Mouse (Mus musculus): ENCODE results near the gene Eif4g3. TPM values are rescaled to one million over a fixed set of nuclear protein-coding genes. Genes with fewer than 3 reads are reported as not detected.

Gene Eif4g3
- polyA plus RNA-seq, 1 experiment from 2014 or later = 49.5 TPM

- Histone ChIP-seq H3K4me2 (peak overlapping the region; percentile 64), H3K9ac (replicated peaks) (peak overlapping the region; percentile 99), H3K4me3 (replicated peaks) (peak overlapping the region; percentile 94), H3K27ac (replicated peaks) (peak overlapping the region; percentile 96), H3K27me3 (replicated peaks) (no peaks in the 10 kb centered on the region), H3K36me3 (peaks cover 5% of the 10 kb centered on the region), H3K9me3 (replicated peaks) (no peaks in the 10 kb centered on the region), H3K4me1 (peaks cover 36% of the 10 kb centered on the region)
- peak; percentile 93 for ATAC-seq (ENCODE audit: low FRiP score)
- WGBS = under 1% methylated on average over 56 of the region's 59 CpGs
Observed at GRCm38 (mm10) chr4:137993291-137993758, 503 bp downstream of the Eif4g3 start.

DNA sequence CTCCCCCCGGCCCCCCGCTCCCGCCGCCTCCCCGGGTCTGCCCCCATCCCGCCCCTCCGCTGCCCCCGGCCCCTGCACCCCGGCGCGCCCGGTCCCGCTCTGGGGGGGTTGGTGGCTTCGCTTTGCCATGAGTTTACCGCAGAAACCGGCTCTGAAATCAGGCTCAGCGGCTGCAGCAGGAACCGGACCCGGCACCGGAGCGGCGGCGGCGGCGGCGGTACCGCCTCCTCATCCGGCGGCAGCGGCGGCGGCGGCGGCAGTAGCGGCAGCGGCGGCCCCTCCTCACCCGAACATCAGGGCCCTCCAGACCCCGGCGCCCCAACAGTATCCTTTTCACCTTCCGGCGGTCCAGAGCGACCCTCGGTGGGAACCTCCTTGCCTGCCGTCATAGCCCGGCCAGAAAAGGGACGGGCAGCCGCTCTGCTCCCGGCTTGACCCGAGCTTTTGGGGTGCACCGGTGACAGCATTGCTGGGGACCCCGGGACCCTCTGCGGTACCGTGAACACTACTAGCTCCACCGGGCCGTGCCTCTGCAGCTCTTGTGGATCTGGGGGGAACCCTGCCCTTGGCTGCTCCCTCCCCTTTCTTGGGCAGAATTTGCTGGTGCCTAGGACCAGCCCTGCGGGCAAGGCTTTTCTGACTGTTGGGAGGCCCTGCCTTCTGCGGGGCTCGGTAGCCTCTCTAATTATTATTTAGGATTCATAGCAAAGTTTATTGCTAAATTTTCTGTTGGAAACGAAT is 1.2 kb downstream of the Eif4g3 start:
- Histone ChIP-seq H3K9ac (replicated peaks) (peak overlapping the region; percentile 99), H3K27ac (replicated peaks) (peak overlapping the region; percentile 96), H3K4me2 (peak overlapping the region; percentile 64), H3K4me3 (replicated peaks) (peak overlapping the region; percentile 94), H3K27me3 (replicated peaks) (no peaks in the 10 kb centered on the region), H3K36me3 (peaks cover 11% of the 10 kb centered on the region), H3K4me1 (peaks cover 38% of the 10 kb centered on the region), H3K9me3 (replicated peaks) (no peaks in the 10 kb centered on the region)
- 1% methylated on average over 56 of the region's 60 CpGs for WGBS
- peak; percentile 18 for ATAC-seq (ENCODE audit: low FRiP score)

DNA sequence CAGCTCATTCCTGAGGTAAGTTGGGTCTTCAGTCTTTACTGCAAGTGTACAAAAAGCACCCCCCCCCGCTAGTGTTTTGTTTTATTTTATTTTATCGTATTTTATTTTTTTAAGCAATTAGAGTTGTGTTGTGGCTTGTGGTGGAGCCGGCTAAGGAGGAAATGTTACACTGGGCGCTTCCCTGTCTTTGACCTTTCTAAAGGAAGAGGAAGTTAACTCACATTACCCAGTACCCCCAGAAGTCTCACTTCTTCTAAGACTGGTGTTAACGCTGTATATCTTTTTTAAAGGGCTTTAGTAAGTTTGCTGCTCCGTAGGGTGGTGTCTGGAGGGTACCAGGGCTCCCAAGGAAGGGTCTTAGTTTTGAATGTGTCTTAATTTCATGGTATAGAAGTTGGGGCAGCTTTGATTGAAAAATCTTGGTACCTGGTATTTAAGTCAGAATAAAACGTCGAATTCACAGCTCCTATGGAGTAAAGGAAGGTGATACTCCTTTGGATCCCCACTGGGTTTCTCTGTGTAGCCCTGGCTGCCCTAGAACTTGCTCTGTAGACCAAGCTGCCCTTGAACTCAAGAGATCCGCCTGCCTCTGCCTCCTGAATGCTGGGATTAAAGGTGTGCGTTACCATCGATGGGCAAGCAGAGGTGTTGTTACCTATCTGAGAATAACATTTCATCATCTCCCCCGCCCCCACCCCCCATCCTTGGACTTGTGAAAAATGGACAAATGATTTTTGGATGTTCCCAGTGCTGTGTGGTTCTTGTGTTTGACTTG is 1.9 kb downstream of the Eif4g3 start:
- Histone ChIP-seq H3K27me3 (replicated peaks) (no peaks in the 10 kb centered on the region), H3K4me3 (replicated peaks) (peak overlapping the region; percentile 94), H3K4me2 (peak overlapping the region; percentile 64), H3K4me1 (peaks cover 38% of the 10 kb centered on the region), H3K9me3 (replicated peaks) (no peaks in the 10 kb centered on the region), H3K27ac (replicated peaks) (peak overlapping the region; percentile 96; the same call in 1 of the 2 replicates), H3K36me3 (peaks cover 18% of the 10 kb centered on the region), H3K9ac (replicated peaks) (peak overlapping the region; percentile 99)
- WGBS = 44% methylated on average over 12 of the region's 12 CpGs
- ATAC-seq (ENCODE audit: low FRiP score) = no peak

DNA sequence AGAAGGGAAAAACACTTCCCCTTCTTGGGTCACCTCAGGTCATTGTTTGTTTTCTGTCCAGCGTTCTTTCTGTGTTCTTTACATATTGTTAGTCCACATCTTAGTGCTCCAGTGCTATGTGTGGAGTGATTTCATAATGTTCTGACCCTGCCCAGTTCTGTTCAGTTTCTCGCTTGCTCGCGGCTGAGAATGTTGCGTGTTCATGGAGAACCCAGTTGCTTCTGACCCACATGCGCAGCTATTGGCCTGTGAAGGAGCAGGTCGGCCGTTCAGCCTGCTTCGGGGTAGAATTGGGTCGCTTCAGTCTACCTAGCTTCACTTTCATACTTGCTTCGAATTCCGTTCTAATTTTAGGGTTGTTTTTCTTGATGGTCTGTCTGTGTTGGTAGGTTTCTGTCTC is 2.6 kb downstream of the Eif4g3 start:
- Histone ChIP-seq H3K9me3 (replicated peaks) (no peaks in the 10 kb centered on the region), H3K4me3 (replicated peaks) (peak overlapping the region; percentile 94), H3K36me3 (peaks cover 18% of the 10 kb centered on the region), H3K27ac (replicated peaks) (no peak overlapping the region; the same call in 1 of the 2 replicates), H3K9ac (replicated peaks) (peak overlapping the region; percentile 32), H3K4me1 (peaks cover 42% of the 10 kb centered on the region), H3K27me3 (replicated peaks) (no peaks in the 10 kb centered on the region), H3K4me2 (peak overlapping the region; percentile 64)
- WGBS = 66% methylated on average over 12 of the region's 12 CpGs
- ATAC-seq (ENCODE audit: low FRiP score) = no peak

- H3K4me1 ChIP-seq = peaks cover 42% of the 10 kb centered on the region
Observed at GRCm38 (mm10) chr4:137998232-137998631, 5.4 kb downstream of the Eif4g3 start.

GRCm38 (mm10) chr4:138000682-138001081 is 7.9 kb downstream of the Eif4g3 start:
- WGBS = 30% methylated on average over 7 of the region's 7 CpGs
- Histone ChIP-seq H3K27ac (replicated peaks) (peak overlapping the region; percentile 33; the same call in 1 of the 2 replicates), H3K27me3 (replicated peaks) (no peaks in the 10 kb centered on the region), H3K36me3 (peaks cover 26% of the 10 kb centered on the region), H3K9me3 (replicated peaks) (no peaks in the 10 kb centered on the region), H3K4me1 (peaks cover 31% of the 10 kb centered on the region), H3K4me3 (replicated peaks) (no peak overlapping the region), H3K9ac (replicated peaks) (no peak overlapping the region), H3K4me2 (no peak overlapping the region)
- no peak for ATAC-seq (ENCODE audit: low FRiP score)

More at GRCm38 (mm10) chr4:137998232-137998631, 5.4 kb downstream of the Eif4g3 start:
- WGBS = 72% methylated on average over 4 of the region's 4 CpGs
- Histone ChIP-seq H3K9me3 (replicated peaks) (no peaks in the 10 kb centered on the region), H3K27ac (replicated peaks) (no peak overlapping the region), H3K9ac (replicated peaks) (no peak overlapping the region), H3K36me3 (peaks cover 20% of the 10 kb centered on the region), H3K4me3 (replicated peaks) (no peak overlapping the region), H3K27me3 (replicated peaks) (no peaks in the 10 kb centered on the region), H3K4me2 (no peak overlapping the region)
- no peak for ATAC-seq (ENCODE audit: low FRiP score)

GRCm38 (mm10) chr4:138003909-138004610 is 11.2 kb downstream of the Eif4g3 start:
- Histone ChIP-seq H3K9ac (replicated peaks) (no peak overlapping the region), H3K4me3 (replicated peaks) (no peak overlapping the region), H3K27me3 (replicated peaks) (no peaks in the 10 kb centered on the region), H3K4me1 (peaks cover 10% of the 10 kb centered on the region), H3K36me3 (peaks cover 17% of the 10 kb centered on the region; the same call in 1 of the 2 replicates), H3K9me3 (replicated peaks) (no peaks in the 10 kb centered on the region), H3K4me2 (no peak overlapping the region), H3K27ac (replicated peaks) (no peak overlapping the region)
- ATAC-seq (ENCODE audit: low FRiP score) = no peak
- 87% methylated on average over 11 of the region's 11 CpGs for WGBS

DNA sequence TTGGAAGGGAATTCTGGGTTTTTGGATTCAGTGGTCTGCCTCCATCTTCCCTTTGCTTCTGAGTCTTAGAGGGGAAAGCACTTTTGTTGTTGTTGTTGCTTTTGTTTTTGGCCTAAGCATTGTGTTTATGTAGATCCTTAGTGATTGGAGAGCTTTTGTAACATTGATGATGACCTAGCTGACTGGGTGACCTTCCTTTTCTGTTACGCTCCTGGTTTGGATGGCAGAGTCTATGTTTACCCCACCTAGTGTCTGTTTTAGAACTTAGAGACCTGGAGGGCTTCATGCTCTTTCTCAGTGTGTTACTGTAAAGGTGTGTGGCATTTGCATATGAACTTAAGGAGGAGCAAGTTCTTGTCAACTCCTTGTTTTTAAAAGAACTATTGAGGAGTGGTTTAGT is 13.0 kb downstream of the Eif4g3 start:
- no peak overlapping the region for H3K4me2 ChIP-seq
- 96% methylated on average over 1 of the region's 1 CpGs for WGBS
- H3K27ac ChIP-seq (replicated peaks) = no peak overlapping the region
- peaks cover 10% of the 10 kb centered on the region; the same call in 1 of the 2 replicates for H3K36me3 ChIP-seq
- no peak overlapping the region for H3K9ac ChIP-seq (replicated peaks)
- H3K9me3 ChIP-seq (replicated peaks) = no peaks in the 10 kb centered on the region
- no peak overlapping the region for H3K4me3 ChIP-seq (replicated peaks)
- ATAC-seq (ENCODE audit: low FRiP score) = no peak
- no peaks in the 10 kb centered on the region for H3K27me3 ChIP-seq (replicated peaks)
- peaks cover 2% of the 10 kb centered on the region for H3K4me1 ChIP-seq

DNA sequence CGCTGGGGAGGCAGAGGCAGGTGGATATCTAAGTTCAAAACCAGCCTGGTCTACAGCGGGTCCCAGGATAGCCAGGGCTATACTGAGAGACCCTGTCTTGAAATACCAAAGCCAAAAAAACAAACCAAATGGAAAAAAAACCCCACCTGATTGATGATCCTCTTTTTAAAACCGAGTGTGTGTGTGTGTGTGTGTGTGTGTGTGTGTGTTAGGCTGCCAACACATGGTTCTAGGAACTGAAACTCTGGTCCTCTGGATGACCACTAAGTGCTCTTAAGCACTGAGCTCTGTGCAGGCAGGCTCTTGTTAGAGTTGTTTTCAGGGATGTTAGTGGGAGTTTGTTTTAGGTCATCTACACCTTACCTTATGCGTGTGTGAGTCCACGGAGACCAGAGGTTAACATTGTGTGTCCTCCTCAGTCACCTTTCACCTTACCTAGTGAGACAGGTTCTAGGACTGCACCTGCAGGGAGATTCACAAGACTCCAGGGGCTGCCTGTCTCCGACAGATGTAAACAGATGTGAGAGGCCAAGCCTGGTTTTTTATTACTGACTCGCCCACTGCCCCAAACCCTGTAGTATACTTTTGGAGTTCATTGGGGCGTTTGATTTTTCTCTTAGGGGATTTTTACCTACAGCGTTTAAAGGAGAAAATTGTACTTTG is 14.3 kb downstream of the Eif4g3 start:
- H3K27me3 ChIP-seq (replicated peaks) = no peaks in the 10 kb centered on the region
- H3K9me3 ChIP-seq (replicated peaks) = no peaks in the 10 kb centered on the region
- no peak for ATAC-seq (ENCODE audit: low FRiP score)
- H3K27ac ChIP-seq (replicated peaks) = no peak overlapping the region
- no peak overlapping the region for H3K4me2 ChIP-seq
- no peaks in the 10 kb centered on the region; the same call in 1 of the 2 replicates for H3K4me1 ChIP-seq
- H3K9ac ChIP-seq (replicated peaks) = no peak overlapping the region
- 85% methylated on average over 9 of the region's 9 CpGs for WGBS
- no peak overlapping the region for H3K4me3 ChIP-seq (replicated peaks)
- peaks cover 9% of the 10 kb centered on the region; the same call in 1 of the 2 replicates for H3K36me3 ChIP-seq

DNA sequence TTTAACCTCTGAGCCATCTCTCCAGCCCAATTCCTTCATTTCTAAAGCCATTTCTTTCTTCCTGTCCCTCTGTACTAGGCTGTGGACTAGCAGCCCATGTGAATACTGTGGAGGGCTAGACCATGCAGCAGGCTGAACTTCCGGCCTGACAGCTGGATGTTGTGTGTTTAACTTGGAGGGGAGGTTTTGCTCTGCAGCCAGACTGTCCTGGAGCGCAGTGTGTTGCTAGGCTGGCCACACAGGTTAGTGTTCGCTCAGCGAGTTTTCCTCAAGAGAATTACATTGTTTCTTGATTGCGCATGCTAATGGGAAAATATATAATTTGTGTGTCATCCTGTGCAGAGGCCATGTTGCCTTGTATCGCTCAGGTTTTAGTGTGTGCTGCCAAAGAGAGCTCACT is 15.8 kb downstream of the Eif4g3 start:
- no peak for ATAC-seq (ENCODE audit: low FRiP score)
- Histone ChIP-seq H3K27ac (replicated peaks) (no peak overlapping the region), H3K4me3 (replicated peaks) (no peak overlapping the region), H3K9me3 (replicated peaks) (no peaks in the 10 kb centered on the region), H3K27me3 (replicated peaks) (no peaks in the 10 kb centered on the region), H3K9ac (replicated peaks) (no peak overlapping the region), H3K4me1 (no peaks in the 10 kb centered on the region; the same call in 1 of the 2 replicates), H3K36me3 (peaks cover 9% of the 10 kb centered on the region; the same call in 1 of the 2 replicates), H3K4me2 (no peak overlapping the region)
- WGBS = 77% methylated on average over 6 of the region's 6 CpGs
